Mouse (Mus musculus) liver, embryonic 13.5 days (tissue): ENCODE measurements around the gene Mapk13. TPM values are rescaled to one million over a fixed set of nuclear protein-coding genes. Genes with fewer than 3 reads are reported as not detected.
"Not testable (repeated sequence)": the region's sequence is repeated elsewhere in the genome, so short reads cannot be mapped to it uniquely, and the experiment has no call there.

Experiments used
- ATAC-seq: fragments of 200-750 bp; cut with Nextera tagmentation; 2 replicates; pipeline ENCODE4 v1.8.0; 2017; ENCODE audit warnings: low read depth, mild to moderate bottlenecking, moderate number of reproducible peaks, moderate library complexity
- DNase-seq: peaks from one replicate; pipeline ENCODE4 v3.0.0; 2022
- H3K27ac ChIP-seq: fragments of 300-500 bp; sonication (generic); 2 replicates; pipeline ENCODE4 v1.5.1; 2015; ENCODE audit warnings: moderate library complexity, mild to moderate bottlenecking, inconsistent platforms
- H3K27me3 ChIP-seq: fragments of 300-500 bp; sonication (generic); 2 replicates; pipeline ENCODE4 v1.6.1; 2015; ENCODE audit warnings: mild to moderate bottlenecking, inconsistent platforms
- H3K36me3 ChIP-seq: fragments of 300-500 bp; sonication (generic); 2 replicates; pipeline ENCODE4 v1.6.1; 2015; ENCODE audit warnings: mild to moderate bottlenecking, inconsistent platforms
- H3K4me1 ChIP-seq: fragments of 300-500 bp; sonication (generic); replicated peaks from 2 replicates; pipeline ENCODE4 v1.6.1; 2015; ENCODE audit warnings: inconsistent platforms
- H3K4me2 ChIP-seq: fragments of 300-500 bp; sonication (generic); 2 replicates; pipeline ENCODE4 v1.6.1; 2015; ENCODE audit warnings: inconsistent platforms, mild to moderate bottlenecking, moderate library complexity
- H3K4me3 ChIP-seq: fragments of 300-500 bp; sonication (generic); replicated peaks from 2 replicates; pipeline ENCODE4 v1.5.1; 2015; ENCODE audit warnings: mild to moderate bottlenecking, inconsistent platforms
- H3K9ac ChIP-seq: fragments of 300-500 bp; sonication (generic); 2 replicates; pipeline ENCODE4 v1.6.1; 2015; ENCODE audit warnings: mild to moderate bottlenecking, inconsistent platforms
- H3K9me3 ChIP-seq: fragments of 300-500 bp; sonication (generic); replicated peaks from 2 replicates; pipeline ENCODE4 v1.6.1; 2016; ENCODE audit warnings: inconsistent platforms
- WGBS: fragments of 180-500 bp; shearing (Covaris S2); methylation state at CpG from one replicate; pipeline ENCODE4 v1.1.7; 2015; ENCODE audit not compliant: insufficient replicate concordance; 5-methylcytosine and 5-hydroxymethylcytosine counted together
- polyA plus RNA-seq: library from polyadenylated mRNA; unstranded; fragments of >200 nt; fragmentation: Nextera tagmentation; extraction: Ambion mirVana; gene quantifications from 2 replicates; pipeline ENCODE4 v1.2.1, GENCODE M21; 2015

Mapk13 gene
- polyA plus RNA-seq: 1.7 and 2.2 TPM in 2 replicates

GRCm38 (mm10) chr17:28769121-28769874 is at the start of gene Mapk13:
Gene Mapk13 (plus strand): TSS chr17:28769297.
- Histone ChIP-seq H3K9ac (peak within 1 kb of the TSS; percentile 36), H3K4me3 (peak within 1 kb of the TSS; percentile 51), H3K27me3 (peaks cover 63% of the 10 kb centered on the region), H3K4me2 (peak within 1 kb of the TSS; percentile 70), H3K36me3 (no peaks in the 10 kb centered on the region), H3K27ac (no peak within 1 kb of the TSS), H3K9me3 (no peaks in the 10 kb centered on the region), H3K4me1 (peaks cover 16% of the 10 kb centered on the region)
- 3% methylated on average over 56 of the region's 58 CpGs for WGBS
- ATAC-seq: no peak
- DNase-seq: no peak

GRCm38 (mm10) chr17:28725783-28726182 is 43.3 kb upstream of the Mapk13 start, which contains the start of gene AC170998.1:
Gene AC170998.1 (plus strand): TSS chr17:28726083.
- Histone ChIP-seq H3K4me3 (no peak within 1 kb of the TSS), H3K27ac (no peak within 1 kb of the TSS), H3K4me2 (no peak within 1 kb of the TSS), H3K27me3 (no peaks in the 10 kb centered on the region), H3K9ac (no peak within 1 kb of the TSS), H3K9me3 (no peaks in the 10 kb centered on the region), H3K4me1 (no peaks in the 10 kb centered on the region), H3K36me3 (peaks cover 97% of the 10 kb centered on the region)
- WGBS: 81% methylated on average over 4 of the region's 4 CpGs
- DNase-seq: no peak
- no peak for ATAC-seq

GRCm38 (mm10) chr17:28727511-28727910 is 41.6 kb upstream of the Mapk13 start:
- not testable (repeated sequence) for H3K4me2 ChIP-seq, H3K4me3 ChIP-seq, H3K9me3 ChIP-seq, H3K27ac ChIP-seq, H3K27me3 ChIP-seq, H3K4me1 ChIP-seq, ATAC-seq, DNase-seq, H3K9ac ChIP-seq
- peaks cover 97% of the 10 kb centered on the region for H3K36me3 ChIP-seq
- 90% methylated on average over 11 of the region's 11 CpGs for WGBS

GRCm38 (mm10) chr17:28735317-28736105 is 33.6 kb upstream of the Mapk13 start:
- 68% methylated on average over 6 of the region's 6 CpGs for WGBS
- Histone ChIP-seq H3K9ac (no peak overlapping the region), H3K4me3 (no peak overlapping the region), H3K27me3 (no peaks in the 10 kb centered on the region), H3K9me3 (no peaks in the 10 kb centered on the region), H3K27ac (peak overlapping the region; percentile 60), H3K36me3 (peaks cover 78% of the 10 kb centered on the region), H3K4me2 (no peak overlapping the region), H3K4me1 (peaks cover 11% of the 10 kb centered on the region; the same call in 1 of the 2 replicates)
- ATAC-seq: no peak
- DNase-seq: no peak

- Histone ChIP-seq H3K36me3 (peaks cover 78% of the 10 kb centered on the region), H3K9me3 (no peaks in the 10 kb centered on the region), H3K4me3 (no peak overlapping the region), H3K9ac (no peak overlapping the region), H3K4me2 (no peak overlapping the region), H3K27me3 (no peaks in the 10 kb centered on the region), H3K27ac (peak overlapping the region; percentile 60), H3K4me1 (peaks cover 11% of the 10 kb centered on the region; the same call in 1 of the 2 replicates)
- DNase-seq: peak; percentile 9
- 48% methylated on average over 4 of the region's 4 CpGs for WGBS
- ATAC-seq: peak; percentile 29; the same call in 1 of the 2 replicates
Observed at GRCm38 (mm10) chr17:28736486-28736885, 32.6 kb upstream of the Mapk13 start.

- Histone ChIP-seq H3K4me3 (no peak overlapping the region), H3K9ac (no peak overlapping the region), H3K4me1 (peaks cover 11% of the 10 kb centered on the region; the same call in 1 of the 2 replicates), H3K27me3 (no peaks in the 10 kb centered on the region), H3K36me3 (peaks cover 78% of the 10 kb centered on the region), H3K9me3 (no peaks in the 10 kb centered on the region), H3K27ac (no peak overlapping the region), H3K4me2 (no peak overlapping the region)
- 55% methylated on average over 4 of the region's 4 CpGs for WGBS
- DNase-seq: no peak
- ATAC-seq: no peak
Observed at GRCm38 (mm10) chr17:28737973-28738372, 31.1 kb upstream of the Mapk13 start.

GRCm38 (mm10) chr17:28739244-28739643 is 29.9 kb upstream of the Mapk13 start:
- ATAC-seq (no peak), DNase-seq (no peak)
- no peak overlapping the region for H3K4me2 ChIP-seq
- 93% methylated on average over 6 of the region's 6 CpGs for WGBS
- peaks cover 11% of the 10 kb centered on the region; the same call in 1 of the 2 replicates for H3K4me1 ChIP-seq
- H3K36me3 ChIP-seq: peaks cover 82% of the 10 kb centered on the region
- H3K27ac ChIP-seq: no peak overlapping the region
- H3K4me3 ChIP-seq: no peak overlapping the region
- H3K27me3 ChIP-seq: no peaks in the 10 kb centered on the region
- no peaks in the 10 kb centered on the region for H3K9me3 ChIP-seq
- H3K9ac ChIP-seq: no peak overlapping the region

GRCm38 (mm10) chr17:28743145-28743866 is 25.8 kb upstream of the Mapk13 start:
- whole genome bisulfite sequencing: 90% methylated on average over 11 of the region's 11 CpGs
- H3K9ac ChIP-seq: no peak overlapping the region
- ATAC-seq (no peak), DNase-seq (no peak)
- no peak overlapping the region for H3K4me2 ChIP-seq
- no peaks in the 10 kb centered on the region for H3K27me3 ChIP-seq
- H3K9me3 ChIP-seq: no peaks in the 10 kb centered on the region
- H3K27ac ChIP-seq: no peak overlapping the region
- no peak overlapping the region for H3K4me3 ChIP-seq
- peaks cover 97% of the 10 kb centered on the region for H3K36me3 ChIP-seq
- peaks cover 5% of the 10 kb centered on the region; the same call in 1 of the 2 replicates for H3K4me1 ChIP-seq

- no peak overlapping the region for H3K27ac ChIP-seq
- WGBS: 85% methylated on average over 9 of the region's 9 CpGs
- no peak overlapping the region for H3K4me3 ChIP-seq
- H3K27me3 ChIP-seq: no peaks in the 10 kb centered on the region
- peaks cover 5% of the 10 kb centered on the region; the same call in 1 of the 2 replicates for H3K4me1 ChIP-seq
- no peak overlapping the region for H3K4me2 ChIP-seq
- ATAC-seq: no peak
- peak; percentile 13 for DNase-seq
- H3K36me3 ChIP-seq: peaks cover 98% of the 10 kb centered on the region
- no peak overlapping the region for H3K9ac ChIP-seq
- no peaks in the 10 kb centered on the region for H3K9me3 ChIP-seq
Observed at GRCm38 (mm10) chr17:28743916-28744315, 25.2 kb upstream of the Mapk13 start.

- no peak overlapping the region for H3K4me2 ChIP-seq
Observed at GRCm38 (mm10) chr17:28745773-28746172, 23.3 kb upstream of the Mapk13 start.

GRCm38 (mm10) chr17:28748001-28748400 is 21.1 kb upstream of the Mapk13 start:
- no peak overlapping the region for H3K27ac ChIP-seq
- WGBS: 82% methylated on average over 4 of the region's 4 CpGs

More at GRCm38 (mm10) chr17:28745773-28746172, 23.3 kb upstream of the Mapk13 start:
- Histone ChIP-seq H3K4me1 (peaks cover 3% of the 10 kb centered on the region; the same call in 1 of the 2 replicates), H3K27ac (no peak overlapping the region), H3K9ac (no peak overlapping the region), H3K4me3 (no peak overlapping the region), H3K9me3 (no peaks in the 10 kb centered on the region), H3K36me3 (peaks cover 82% of the 10 kb centered on the region), H3K27me3 (no peaks in the 10 kb centered on the region)
- DNase-seq (no peak), ATAC-seq (no peak)
- 87% methylated on average over 6 of the region's 6 CpGs for WGBS

More at GRCm38 (mm10) chr17:28748001-28748400, 21.1 kb upstream of the Mapk13 start:
- Histone ChIP-seq H3K4me1 (peaks cover 3% of the 10 kb centered on the region; the same call in 1 of the 2 replicates), H3K4me3 (no peak overlapping the region), H3K9ac (no peak overlapping the region), H3K4me2 (no peak overlapping the region), H3K9me3 (no peaks in the 10 kb centered on the region), H3K27me3 (no peaks in the 10 kb centered on the region), H3K36me3 (peaks cover 59% of the 10 kb centered on the region)
- ATAC-seq (no peak), DNase-seq (no peak)
